Mouse (Mus musculus) megakaryocyte, embryonic 14.5 days (primary cell): Measurements from ENCODE around the gene Cd70. TPM values are rescaled to one million over a fixed set of nuclear protein-coding genes. Genes with fewer than 3 reads are reported as not detected.
"Not testable (repeated sequence)": the region's sequence is repeated elsewhere in the genome, so short reads cannot be mapped to it uniquely, and the experiment has no call there.

Experiments
- H3K27me3 ChIP-seq: replicated peaks from 2 replicates; pipeline ENCODE3; 2012; ENCODE audit warnings: inconsistent platforms
- H3K36me3 ChIP-seq: replicated peaks from 2 replicates; pipeline ENCODE3; 2012; ENCODE audit warnings: low read length, inconsistent platforms, mixed read lengths
- H3K4me1 ChIP-seq: 2 replicates; pipeline ENCODE4 v1.6.1; 2012; ENCODE audit warnings: inconsistent platforms
- H3K4me3 ChIP-seq: replicated peaks from 2 replicates; pipeline ENCODE3; 2012; ENCODE audit warnings: moderate library complexity, mild to moderate bottlenecking, inconsistent platforms
- H3K9me3 ChIP-seq: 2 replicates; pipeline ENCODE4 v1.6.1; 2012; ENCODE audit warnings: inconsistent platforms
- FLI1 ChIP-seq: IDR thresholded peaks from 2 replicates; pipeline ENCODE4 v1.6.1; 2012; ENCODE audit warnings: low read length, inconsistent platforms, mixed read lengths
- GATA1 ChIP-seq: IDR thresholded peaks from 3 replicates; pipeline ENCODE4 v1.6.1; 2012; ENCODE audit warnings: mixed read lengths, low read length, inconsistent platforms, borderline replicate concordance
- polyA plus RNA-seq: library from polyadenylated mRNA; stranded (reverse); fragments of >175 nt; gene quantifications from 2 replicates; pipeline ENCODE4 v1.2.3, GENCODE M21; 2012; ENCODE audit warnings: low replicate concordance; ENCODE audit not compliant: insufficient read depth

Gene Cd70
- polyA plus RNA-seq, 1 experiment = not detected

DNA sequence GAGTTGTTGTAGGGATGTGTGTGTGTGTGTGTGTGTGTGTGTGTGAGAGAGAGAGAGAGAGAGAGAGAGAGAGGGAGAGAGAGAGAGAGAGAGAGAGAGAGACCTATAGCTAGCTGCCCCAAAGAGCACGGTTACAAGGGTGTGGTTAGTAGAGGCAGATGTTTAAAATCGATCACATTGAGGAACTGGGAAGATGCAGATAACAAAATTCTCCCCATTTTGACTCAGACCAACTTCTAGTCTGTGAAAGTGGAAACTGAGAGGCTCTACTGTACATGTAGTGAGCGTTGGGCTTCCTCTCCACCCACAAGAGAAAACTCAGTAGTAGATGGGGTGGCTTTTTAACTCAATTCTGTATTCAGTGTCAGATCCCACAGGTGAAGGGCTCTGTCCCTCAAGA, 9.9 kb downstream of the Cd70 start:
- Histone ChIP-seq H3K4me1 (peaks cover 13% of the 10 kb centered on the region), H3K9me3 (peaks cover 9% of the 10 kb centered on the region), H3K27me3 (peaks cover 47% of the 10 kb centered on the region), H3K4me3 (no peak overlapping the region), H3K36me3 (no peaks in the 10 kb centered on the region)
- TF ChIP-seq FLI1 (no peak), GATA1 (no peak)

DNA sequence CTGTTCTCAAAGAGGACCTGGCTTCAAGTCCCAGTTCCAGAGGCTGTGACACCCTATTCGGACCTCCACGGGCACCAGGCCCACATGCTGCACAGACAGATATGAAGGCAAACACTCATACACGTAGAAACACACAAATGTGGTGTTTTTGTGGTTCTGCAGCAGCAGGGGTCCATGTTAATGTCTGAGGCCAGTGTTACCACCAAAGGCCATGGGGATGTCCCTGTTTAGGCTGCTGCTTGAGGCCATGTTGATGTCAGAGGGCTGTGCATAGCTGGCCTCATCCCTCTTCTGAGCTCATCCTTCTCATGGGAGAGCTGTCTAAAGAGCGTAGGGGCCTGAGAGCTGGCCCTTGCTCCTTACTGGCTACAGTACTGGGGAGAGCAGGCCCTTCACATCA, 10.9 kb downstream of the Cd70 start:
- Histone ChIP-seq H3K9me3 (peaks cover 9% of the 10 kb centered on the region), H3K4me1 (peaks cover 21% of the 10 kb centered on the region), H3K27me3 (peaks cover 40% of the 10 kb centered on the region), H3K36me3 (no peaks in the 10 kb centered on the region), H3K4me3 (no peak overlapping the region)
- TF ChIP-seq GATA1 (no peak), FLI1 (no peak)

DNA sequence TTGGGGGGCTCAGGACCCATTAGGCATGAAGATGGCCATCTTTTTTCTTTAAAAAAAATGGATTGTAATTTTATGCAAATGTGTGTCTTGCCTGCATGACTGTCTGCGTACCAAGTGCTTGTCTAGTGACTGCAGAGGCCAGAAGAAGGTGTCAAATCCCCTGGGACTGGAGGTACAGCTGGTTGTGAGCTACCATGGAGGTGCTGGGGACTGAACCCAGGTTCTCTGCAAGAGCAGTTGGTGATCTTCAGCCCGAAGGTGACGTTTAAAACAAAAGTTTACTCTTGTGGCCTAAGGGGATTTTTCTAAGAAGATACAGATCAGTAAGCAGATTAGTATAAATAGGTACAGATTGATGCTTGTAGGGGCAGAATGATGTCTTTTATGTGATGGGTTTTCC, 13.9 kb downstream of the Cd70 start:
- Histone ChIP-seq H3K4me3 (no peak overlapping the region), H3K36me3 (no peaks in the 10 kb centered on the region), H3K27me3 (peaks cover 22% of the 10 kb centered on the region), H3K9me3 (peaks cover 9% of the 10 kb centered on the region), H3K4me1 (peaks cover 29% of the 10 kb centered on the region)
- no peak for TF ChIP-seq GATA1
- no peak for TF ChIP-seq FLI1

DNA sequence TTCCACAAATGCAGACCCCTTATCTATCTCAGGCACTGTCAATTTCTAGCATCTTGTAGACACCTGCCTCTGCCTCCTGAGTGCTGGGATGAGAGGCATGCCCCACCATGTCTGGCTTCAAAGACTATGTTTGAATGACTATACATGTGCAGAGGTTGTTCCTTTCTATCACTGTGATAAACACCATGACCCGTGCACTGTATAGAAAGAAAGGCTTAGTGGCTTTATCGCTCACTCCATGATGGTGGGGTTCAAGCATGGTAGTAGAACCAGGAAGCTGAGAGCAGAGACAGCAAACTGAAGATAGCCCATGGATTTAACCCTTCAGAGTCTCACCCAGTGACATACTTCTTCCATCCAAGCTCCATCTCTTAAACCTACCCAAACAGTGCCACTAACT, 14.9 kb downstream of the Cd70 start:
- H3K27me3 ChIP-seq = peaks cover 13% of the 10 kb centered on the region
- no peaks in the 10 kb centered on the region for H3K36me3 ChIP-seq
- peaks cover 9% of the 10 kb centered on the region for H3K9me3 ChIP-seq
- no peak for TF ChIP-seq FLI1
- no peak for TF ChIP-seq GATA1
- peaks cover 31% of the 10 kb centered on the region for H3K4me1 ChIP-seq
- H3K4me3 ChIP-seq = no peak overlapping the region

DNA sequence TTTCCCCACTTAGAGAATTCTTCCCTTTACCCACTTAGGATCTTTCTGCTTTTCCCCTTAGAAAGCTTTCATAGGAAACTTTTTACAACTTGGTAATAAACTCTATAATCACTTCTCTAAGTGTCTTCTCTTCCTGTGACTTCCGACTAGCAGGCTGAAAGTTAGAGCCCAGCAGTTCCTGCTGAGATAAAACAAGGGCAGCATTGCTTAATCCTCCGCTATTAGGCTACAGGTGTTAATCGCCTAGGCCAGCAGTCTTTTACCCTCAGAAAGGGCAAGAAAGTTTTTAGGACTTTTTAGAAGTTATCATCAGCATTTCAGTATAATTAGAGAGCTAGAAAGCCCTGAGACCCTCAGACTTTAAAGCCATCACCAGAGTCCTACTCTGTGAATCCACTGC, 15.6 kb downstream of the Cd70 start:
- H3K36me3 ChIP-seq, H3K27me3 ChIP-seq, H3K4me3 ChIP-seq, H3K9me3 ChIP-seq: not testable (repeated sequence)
- H3K4me1 ChIP-seq = peaks cover 34% of the 10 kb centered on the region

DNA sequence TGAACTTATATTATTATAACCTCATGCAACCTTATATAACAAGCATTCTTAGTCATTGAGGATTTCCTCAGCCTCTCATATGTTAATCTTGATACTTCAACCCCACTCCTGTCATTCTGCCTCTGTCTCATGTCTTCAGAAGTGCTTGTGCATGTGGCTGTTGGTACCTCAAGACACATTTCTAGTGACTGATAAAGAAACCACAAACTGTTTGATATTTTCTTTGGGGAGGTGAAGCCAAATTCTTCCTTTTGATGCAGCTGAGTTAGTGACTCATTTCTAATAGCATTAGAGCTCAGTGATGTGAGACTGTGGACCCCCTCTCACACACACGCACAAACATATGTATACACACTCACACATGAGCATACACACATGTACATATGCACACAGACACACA, 17.8 kb downstream of the Cd70 start:
- Histone ChIP-seq H3K36me3 (no peaks in the 10 kb centered on the region), H3K4me3 (peak overlapping the region; percentile 33), H3K27me3 (peaks cover 8% of the 10 kb centered on the region), H3K9me3 (no peaks in the 10 kb centered on the region), H3K4me1 (peaks cover 51% of the 10 kb centered on the region)
- TF ChIP-seq FLI1 (no peak), GATA1 (no peak)

DNA sequence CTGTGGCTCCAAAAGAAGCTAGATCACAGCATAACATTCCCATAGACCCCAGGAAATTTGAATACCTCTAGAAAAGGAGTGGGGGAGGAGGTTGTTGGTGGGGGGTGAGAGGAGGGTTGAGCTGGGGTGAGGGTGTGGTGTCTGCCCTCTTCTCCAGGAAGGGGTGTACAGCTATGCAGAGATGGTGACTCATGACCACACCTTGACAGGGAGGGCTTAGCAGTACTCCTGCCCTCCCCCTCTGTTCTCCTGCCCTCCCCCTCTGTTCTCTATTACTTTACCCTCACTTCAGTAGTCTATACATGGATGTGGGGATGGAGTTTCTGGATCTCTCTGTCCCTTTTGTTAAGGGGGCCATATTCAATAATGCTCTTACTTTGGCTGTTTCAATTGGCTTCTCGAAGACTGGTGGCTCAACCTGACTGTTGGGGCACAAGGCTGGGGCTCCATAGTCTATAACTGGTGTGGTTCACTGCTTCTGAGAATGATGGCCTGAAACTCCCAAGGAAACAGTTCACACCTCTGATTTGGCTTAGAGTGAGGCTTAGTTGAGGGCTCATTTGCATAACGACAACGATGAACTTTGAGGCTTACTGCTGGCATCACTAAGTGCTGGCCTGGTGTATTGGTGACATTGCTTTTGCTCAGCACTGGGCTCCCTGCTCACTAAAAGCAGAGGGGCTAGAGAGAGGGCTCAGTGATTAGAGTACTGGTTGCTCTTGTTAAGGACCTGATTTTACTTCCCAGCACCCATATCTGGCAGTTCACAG, 23.5 kb downstream of the Cd70 start:
- Histone ChIP-seq H3K36me3 (peaks cover 2% of the 10 kb centered on the region), H3K4me1 (peaks cover 56% of the 10 kb centered on the region), H3K27me3 (peaks cover 17% of the 10 kb centered on the region), H3K4me3 (no peak overlapping the region), H3K9me3 (no peaks in the 10 kb centered on the region)
- no peak for TF ChIP-seq GATA1
- no peak for TF ChIP-seq FLI1

DNA sequence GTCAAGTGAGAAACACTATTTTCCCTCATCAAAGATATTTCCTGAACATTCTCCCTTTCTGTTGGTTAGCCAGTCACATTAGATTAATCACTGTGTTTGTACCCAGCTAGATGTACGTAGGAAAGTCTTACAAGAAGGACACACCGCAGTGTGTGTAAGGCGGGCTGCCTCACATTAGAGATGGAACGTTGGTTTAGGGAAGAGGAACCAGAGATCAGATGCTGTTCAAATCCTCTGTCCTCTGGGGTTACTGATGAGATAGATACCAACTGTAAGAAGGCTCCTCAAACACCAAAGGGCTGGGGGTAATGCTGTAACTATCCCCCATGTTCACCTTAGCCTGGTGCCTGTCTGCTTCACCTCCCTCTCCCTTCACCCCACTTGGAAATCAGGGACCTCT, 24.8 kb downstream of the Cd70 start:
- TF ChIP-seq FLI1 (no peak), GATA1 (no peak)
- peaks cover 2% of the 10 kb centered on the region for H3K36me3 ChIP-seq
- H3K9me3 ChIP-seq = no peaks in the 10 kb centered on the region
- H3K27me3 ChIP-seq = peaks cover 17% of the 10 kb centered on the region
- no peak overlapping the region for H3K4me3 ChIP-seq
- peaks cover 53% of the 10 kb centered on the region for H3K4me1 ChIP-seq

DNA sequence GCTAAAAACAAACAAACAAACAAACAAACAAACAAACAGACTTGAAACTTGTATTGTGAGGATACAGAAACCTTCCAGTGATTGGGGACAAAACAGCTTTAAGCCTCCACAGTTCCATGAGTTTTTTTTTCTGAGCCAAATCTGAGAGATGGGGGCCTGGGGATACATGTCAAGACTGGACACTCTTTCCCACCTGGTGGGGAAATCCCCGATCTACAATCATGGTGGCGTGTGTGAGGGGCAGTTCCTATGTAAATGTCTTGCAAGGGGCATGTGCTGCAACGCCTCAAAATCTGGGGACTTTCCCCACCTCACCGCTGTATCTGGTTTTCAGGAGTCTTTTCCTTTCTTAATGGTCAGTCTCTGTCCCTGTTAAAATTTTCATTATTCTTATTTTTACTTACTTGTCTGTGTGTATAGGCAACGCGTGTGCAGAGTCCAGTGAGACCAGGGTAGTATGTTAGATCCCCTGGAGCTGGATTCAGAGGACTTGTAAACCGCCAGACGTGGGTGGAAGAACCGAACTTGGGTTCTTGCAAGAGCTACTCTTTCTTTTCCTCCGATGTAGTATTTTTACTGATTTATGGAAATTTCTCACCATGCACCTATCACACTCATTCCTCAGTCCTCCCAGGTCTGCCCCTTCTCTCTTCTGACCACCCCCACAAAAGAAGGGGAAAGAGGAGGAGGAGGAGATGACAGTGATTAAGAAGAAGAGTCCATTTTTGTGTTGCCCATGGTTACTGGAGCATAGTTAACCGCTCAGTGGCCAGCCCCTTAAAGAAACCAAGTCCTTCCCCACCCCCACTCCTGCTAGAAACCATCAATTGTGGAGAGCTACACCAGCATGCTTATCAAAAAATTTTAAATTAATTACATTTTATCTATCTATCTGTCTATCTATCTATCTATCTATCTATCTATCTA, 26.1 kb downstream of the Cd70 start:
- Histone ChIP-seq H3K4me3 (no peak overlapping the region), H3K36me3 (peaks cover 2% of the 10 kb centered on the region), H3K9me3 (no peaks in the 10 kb centered on the region), H3K27me3 (peaks cover 13% of the 10 kb centered on the region), H3K4me1 (peaks cover 54% of the 10 kb centered on the region)
- TF ChIP-seq GATA1 (no peak), FLI1 (no peak)

DNA sequence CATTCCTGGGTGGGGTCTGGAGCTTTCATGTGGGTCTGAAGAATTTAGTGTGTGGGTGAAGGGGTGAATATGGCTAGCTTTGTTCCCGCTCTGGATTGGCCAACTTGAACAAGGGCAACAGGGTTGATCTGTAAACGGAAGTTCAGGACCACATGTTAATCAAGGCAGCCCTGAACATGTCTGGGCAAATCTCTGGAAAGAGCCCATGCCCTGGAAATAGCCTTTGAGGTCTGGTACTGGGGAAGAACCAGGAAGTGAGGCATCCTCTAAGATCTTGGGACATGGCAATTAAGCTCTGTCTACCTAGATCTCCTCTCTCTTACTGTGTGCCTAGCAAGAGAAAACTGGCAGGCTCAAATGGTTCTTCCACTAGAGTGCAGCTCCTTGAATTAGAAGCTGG, 27.7 kb downstream of the Cd70 start:
- Histone ChIP-seq H3K36me3 (peaks cover 2% of the 10 kb centered on the region), H3K9me3 (no peaks in the 10 kb centered on the region), H3K4me3 (no peak overlapping the region), H3K4me1 (peaks cover 49% of the 10 kb centered on the region), H3K27me3 (peaks cover 17% of the 10 kb centered on the region)
- TF ChIP-seq GATA1 (no peak), FLI1 (no peak)
